Mouse (Mus musculus) liver, postnatal 0 days (tissue): Measurements from ENCODE around the gene Kdm1b. TPM values are rescaled to one million over a fixed set of nuclear protein-coding genes. Genes with fewer than 3 reads are reported as not detected.

Experiments
- ATAC-seq: fragments of 200-750 bp; cut with Nextera tagmentation; 2 replicates; pipeline ENCODE4 v1.8.0; 2017; ENCODE audit warnings: mild to moderate bottlenecking, moderate library complexity
- DNase-seq: peaks from one replicate; pipeline ENCODE4 v3.0.0-alpha.2; 2016
- H3K27ac ChIP-seq: fragments of 300-500 bp; sonication (generic); 2 replicates; pipeline ENCODE4 v1.5.1; 2014; ENCODE audit warnings: antibody characterized with exemption, moderate library complexity, mild to moderate bottlenecking, low read depth
- H3K27me3 ChIP-seq: fragments of 300-500 bp; sonication (generic); 2 replicates; pipeline ENCODE4 v1.6.1; 2014; ENCODE audit warnings: low read length, control low read depth, mixed read lengths; ENCODE audit not compliant: insufficient read depth
- H3K36me3 ChIP-seq: fragments of 300-500 bp; sonication (generic); replicated peaks from 2 replicates; pipeline ENCODE4 v1.6.1; 2014; ENCODE audit warnings: mild to moderate bottlenecking, control low read depth, low read length, moderate library complexity, mixed read lengths; ENCODE audit not compliant: insufficient read depth
- H3K4me1 ChIP-seq: fragments of 300-500 bp; sonication (generic); 2 replicates; pipeline ENCODE4 v1.6.1; 2014; ENCODE audit warnings: antibody characterized with exemption, mild to moderate bottlenecking, control low read depth; ENCODE audit not compliant: insufficient read depth
- H3K4me2 ChIP-seq: fragments of 300-500 bp; sonication (generic); 2 replicates; pipeline ENCODE4 v1.6.1; 2014; ENCODE audit warnings: low read depth, mild to moderate bottlenecking, low read length, moderate library complexity, mixed read lengths
- H3K4me3 ChIP-seq: fragments of 300-500 bp; sonication (generic); 2 replicates; pipeline ENCODE4 v1.5.1; 2014; ENCODE audit warnings: low read depth, low read length
- H3K9ac ChIP-seq: fragments of 300-500 bp; sonication (generic); replicated peaks from 2 replicates; pipeline ENCODE4 v1.6.1; 2014; ENCODE audit warnings: mild to moderate bottlenecking, moderate library complexity
- H3K9me3 ChIP-seq: fragments of 300-500 bp; sonication (generic); 2 replicates; pipeline ENCODE4 v1.6.1; 2016; ENCODE audit warnings: mild to moderate bottlenecking, control low read depth, low read length, mixed read lengths
- CTCF ChIP-seq: sonication (generic); IDR thresholded peaks from 2 replicates; pipeline ENCODE4 v1.5.1; 2016; ENCODE audit warnings: antibody characterized with exemption, low read depth
- EP300 ChIP-seq: IDR thresholded peaks from 2 replicates; pipeline ENCODE4 v1.6.1; 2016; ENCODE audit warnings: antibody characterized with exemption, low read depth, mild to moderate bottlenecking
- WGBS: fragments of 180-500 bp; shearing (Covaris S2); extraction: QIAGEN DNeasy Blood & Tissue Kit; methylation state at CpG from one replicate; pipeline ENCODE4 v1.1.7; 2014; ENCODE audit not compliant: insufficient replicate concordance; 5-methylcytosine and 5-hydroxymethylcytosine counted together
- polyA plus RNA-seq: library from polyadenylated mRNA; unstranded; fragments of >200 nt; fragmentation: Nextera tagmentation; extraction: Ambion mirVana; gene quantifications from 2 replicates; pipeline ENCODE4 v1.2.1, GENCODE M21; 2015

The Kdm1b gene
- polyA plus RNA-seq, 1 experiment from 2014 or later, result 4.6 TPM

- H3K27ac ChIP-seq, result no peak overlapping the region
- H3K4me1 ChIP-seq, result no peaks in the 10 kb centered on the region
- no peak overlapping the region for H3K4me3 ChIP-seq
- no peak overlapping the region for H3K4me2 ChIP-seq
- peaks cover 22% of the 10 kb centered on the region for H3K36me3 ChIP-seq
- no peak for DNase-seq
- TF ChIP-seq EP300 (no peak), CTCF (no peak)
- no peak for ATAC-seq
- H3K27me3 ChIP-seq, result no peaks in the 10 kb centered on the region
- no peaks in the 10 kb centered on the region for H3K9me3 ChIP-seq
- WGBS, result 81% methylated on average over 10 of the region's 10 CpGs
- H3K9ac ChIP-seq, result no peak overlapping the region
These were observed 10.7 kb downstream of the Kdm1b start for GRCm38 (mm10) chr13:47053971-47054370.

GRCm38 (mm10) chr13:47056126-47056525 lies 12.8 kb downstream of the Kdm1b start:
- Histone ChIP-seq H3K4me3 (no peak overlapping the region), H3K4me2 (no peak overlapping the region), H3K27ac (no peak overlapping the region), H3K27me3 (no peaks in the 10 kb centered on the region), H3K4me1 (no peaks in the 10 kb centered on the region), H3K9ac (no peak overlapping the region), H3K9me3 (no peaks in the 10 kb centered on the region), H3K36me3 (peaks cover 21% of the 10 kb centered on the region)
- TF ChIP-seq CTCF (no peak), EP300 (no peak)
- ATAC-seq (no peak), DNase-seq (no peak)
- WGBS, result 63% methylated on average over 11 of the region's 11 CpGs

- TF ChIP-seq EP300 (no peak), CTCF (no peak)
- no peaks in the 10 kb centered on the region for H3K4me1 ChIP-seq
- H3K9me3 ChIP-seq, result no peaks in the 10 kb centered on the region
- H3K4me3 ChIP-seq, result no peak overlapping the region
- H3K4me2 ChIP-seq, result no peak overlapping the region
- peaks cover 19% of the 10 kb centered on the region for H3K36me3 ChIP-seq
- H3K9ac ChIP-seq, result no peak overlapping the region
- H3K27me3 ChIP-seq, result no peaks in the 10 kb centered on the region
- no peak for ATAC-seq
- no peak for DNase-seq
- WGBS, result 79% methylated on average over 5 of the region's 5 CpGs
- H3K27ac ChIP-seq, result no peak overlapping the region
These were observed 13.5 kb downstream of the Kdm1b start for GRCm38 (mm10) chr13:47056781-47057180.

GRCm38 (mm10) chr13:47062756-47063155 lies 19.5 kb downstream of the Kdm1b start:
- DNase-seq (no peak), ATAC-seq (no peak)
- Histone ChIP-seq H3K36me3 (peaks cover 21% of the 10 kb centered on the region), H3K9ac (no peak overlapping the region), H3K4me3 (no peak overlapping the region), H3K4me2 (no peak overlapping the region), H3K9me3 (no peaks in the 10 kb centered on the region), H3K27me3 (no peaks in the 10 kb centered on the region), H3K4me1 (no peaks in the 10 kb centered on the region), H3K27ac (no peak overlapping the region)
- TF ChIP-seq CTCF, result no peak
- TF ChIP-seq EP300, result no peak
- WGBS, result 92% methylated on average over 17 of the region's 17 CpGs

GRCm38 (mm10) chr13:47063985-47064760 lies 20.9 kb downstream of the Kdm1b start:
- no peak overlapping the region for H3K4me3 ChIP-seq
- peaks cover 21% of the 10 kb centered on the region for H3K36me3 ChIP-seq
- 78% methylated on average over 15 of the region's 15 CpGs for WGBS
- DNase-seq (no peak), ATAC-seq (no peak)
- H3K9me3 ChIP-seq, result no peaks in the 10 kb centered on the region
- H3K27ac ChIP-seq, result no peak overlapping the region
- H3K9ac ChIP-seq, result no peak overlapping the region
- H3K4me1 ChIP-seq, result no peaks in the 10 kb centered on the region
- no peak for TF ChIP-seq CTCF
- no peak for TF ChIP-seq EP300
- H3K4me2 ChIP-seq, result no peak overlapping the region
- no peaks in the 10 kb centered on the region for H3K27me3 ChIP-seq

GRCm38 (mm10) chr13:47066516-47066915 lies 23.2 kb downstream of the Kdm1b start:
- ATAC-seq, result no peak
- TF ChIP-seq EP300 (no peak), CTCF (no peak)

More at GRCm38 (mm10) chr13:47066516-47066915, 23.2 kb downstream of the Kdm1b start:
- 90% methylated on average over 10 of the region's 10 CpGs for WGBS
- Histone ChIP-seq H3K9ac (no peak overlapping the region), H3K4me2 (no peak overlapping the region), H3K27me3 (no peaks in the 10 kb centered on the region), H3K36me3 (peaks cover 17% of the 10 kb centered on the region; the same call in 1 of the 2 replicates), H3K27ac (no peak overlapping the region), H3K4me3 (no peak overlapping the region), H3K4me1 (no peaks in the 10 kb centered on the region), H3K9me3 (no peaks in the 10 kb centered on the region)
- no peak for DNase-seq
